Mouse (Mus musculus) ES-Bruce4 (cell line): ENCODE data around the gene Pde10a.

ENCODE experiments used
- CTCF ChIP-seq: IDR thresholded peaks from one replicate; pipeline ENCODE4 v1.8.1; 2011; ENCODE audit warnings: low read depth, low read length
- EP300 ChIP-seq: IDR thresholded peaks from 2 replicates; pipeline ENCODE4 v1.6.1; 2011; ENCODE audit warnings: low read depth, low read length; ENCODE audit not compliant: insufficient read depth
- POLR2A ChIP-seq: IDR thresholded peaks from one replicate; pipeline ENCODE4 v1.8.1; 2011; ENCODE audit warnings: low read length; ENCODE audit not compliant: insufficient read depth

GRCm38 (mm10) chr17:8807345-8807744 is 282.2 kb downstream of the Pde10a start:
- TF ChIP-seq CTCF (peak; percentile 54), EP300 (no peak), POLR2A (no peak)
